Mouse (Mus musculus) hindbrain, embryonic 10.5 days (tissue): ENCODE measurements around the gene Tmprss6. TPM values are rescaled to one million over a fixed set of nuclear protein-coding genes. Genes with fewer than 3 reads are reported as not detected.

Experiments used
- DNase-seq: peaks from one replicate; pipeline ENCODE4 v3.0.0-alpha.2; 2017; ENCODE audit warnings: low spot score
- H3K27ac ChIP-seq: fragments of 300-500 bp; sonication (generic); 2 replicates; pipeline ENCODE4 v1.5.1; 2016; ENCODE audit warnings: mild to moderate bottlenecking, moderate library complexity
- H3K27me3 ChIP-seq: fragments of 300-500 bp; sonication (generic); 2 replicates; pipeline ENCODE4 v1.6.1; 2016; ENCODE audit warnings: mild to moderate bottlenecking; ENCODE audit not compliant: poor library complexity, insufficient read depth, severe bottlenecking
- H3K36me3 ChIP-seq: fragments of 300-500 bp; sonication (generic); 2 replicates; pipeline ENCODE4 v1.6.1; 2016; ENCODE audit warnings: mild to moderate bottlenecking, moderate library complexity
- H3K4me1 ChIP-seq: fragments of 300-500 bp; sonication (generic); replicated peaks from 2 replicates; pipeline ENCODE4 v1.6.1; 2016; ENCODE audit warnings: mild to moderate bottlenecking
- H3K4me3 ChIP-seq: fragments of 300-500 bp; sonication (generic); 2 replicates; pipeline ENCODE4 v1.5.1; 2016; ENCODE audit warnings: mild to moderate bottlenecking, moderate library complexity
- H3K9me3 ChIP-seq: fragments of 300-500 bp; sonication (generic); 2 replicates; pipeline ENCODE4 v1.6.1; 2016; ENCODE audit warnings: mild to moderate bottlenecking, moderate library complexity
- WGBS: fragments of 180-500 bp; shearing (Covaris S2); methylation state at CpG from one replicate; pipeline ENCODE4 v1.1.7; 2016; 5-methylcytosine and 5-hydroxymethylcytosine counted together
- polyA plus RNA-seq: library from polyadenylated mRNA; unstranded; fragments of >200 nt; fragmentation: Nextera tagmentation; extraction: Ambion mirVana; gene quantifications from 2 replicates; pipeline ENCODE4 v1.2.1, GENCODE M21; 2016

The Tmprss6 gene
- polyA plus RNA-seq, 1 experiment from 2014 or later = not detected

- no peaks in the 10 kb centered on the region for H3K36me3 ChIP-seq
- no peaks in the 10 kb centered on the region for H3K9me3 ChIP-seq
- no peak for DNase-seq
- no peak overlapping the region for H3K27ac ChIP-seq
- 90% methylated on average over 3 of the region's 3 CpGs for WGBS
- H3K4me1 ChIP-seq = peaks cover 30% of the 10 kb centered on the region
- H3K4me3 ChIP-seq = no peak overlapping the region
- no peaks in the 10 kb centered on the region for H3K27me3 ChIP-seq
Observed at GRCm38 (mm10) chr15:78452929-78453328, 15.5 kb downstream of the Tmprss6 start.

GRCm38 (mm10) chr15:78451201-78451600 is 17.2 kb downstream of the Tmprss6 start:
- Histone ChIP-seq H3K4me3 (no peak overlapping the region), H3K9me3 (no peaks in the 10 kb centered on the region), H3K36me3 (no peaks in the 10 kb centered on the region), H3K4me1 (peaks cover 41% of the 10 kb centered on the region), H3K27ac (no peak overlapping the region), H3K27me3 (no peaks in the 10 kb centered on the region)
- 87% methylated on average over 2 of the region's 2 CpGs for WGBS
- no peak for DNase-seq

- DNase-seq = no peak
- no peak overlapping the region for H3K27ac ChIP-seq
- WGBS = 90% methylated on average over 6 of the region's 6 CpGs
- peaks cover 38% of the 10 kb centered on the region for H3K4me1 ChIP-seq
- no peaks in the 10 kb centered on the region for H3K36me3 ChIP-seq
- no peaks in the 10 kb centered on the region for H3K9me3 ChIP-seq
- H3K4me3 ChIP-seq = no peak overlapping the region
- H3K27me3 ChIP-seq = no peaks in the 10 kb centered on the region
Observed at GRCm38 (mm10) chr15:78450419-78450768, 18.0 kb downstream of the Tmprss6 start.

GRCm38 (mm10) chr15:78449694-78450418 is 18.6 kb downstream of the Tmprss6 start:
- 46% methylated on average over 7 of the region's 7 CpGs for WGBS
- no peaks in the 10 kb centered on the region for H3K27me3 ChIP-seq
- H3K36me3 ChIP-seq = no peaks in the 10 kb centered on the region
- no peaks in the 10 kb centered on the region for H3K9me3 ChIP-seq
- H3K27ac ChIP-seq = peak overlapping the region; percentile 82
- H3K4me3 ChIP-seq = no peak overlapping the region
- no peak for DNase-seq
- peaks cover 38% of the 10 kb centered on the region for H3K4me1 ChIP-seq

GRCm38 (mm10) chr15:78449131-78449530 is 19.3 kb downstream of the Tmprss6 start:
- H3K27ac ChIP-seq = peak overlapping the region; percentile 82
- 66% methylated on average over 6 of the region's 6 CpGs for WGBS

GRCm38 (mm10) chr15:78447746-78448535 is 20.5 kb downstream of the Tmprss6 start:
- peak overlapping the region; percentile 43 for H3K4me3 ChIP-seq
- no peaks in the 10 kb centered on the region for H3K27me3 ChIP-seq
- WGBS = 2% methylated on average over 22 of the region's 22 CpGs
- no peaks in the 10 kb centered on the region for H3K36me3 ChIP-seq
- peak; percentile 94 for DNase-seq
- peak overlapping the region; percentile 82 for H3K27ac ChIP-seq
- peaks cover 47% of the 10 kb centered on the region for H3K4me1 ChIP-seq
- no peaks in the 10 kb centered on the region for H3K9me3 ChIP-seq

More at GRCm38 (mm10) chr15:78449131-78449530, 19.3 kb downstream of the Tmprss6 start:
- H3K4me1 ChIP-seq = peaks cover 38% of the 10 kb centered on the region
- no peak overlapping the region for H3K4me3 ChIP-seq
- H3K27me3 ChIP-seq = no peaks in the 10 kb centered on the region
- H3K36me3 ChIP-seq = no peaks in the 10 kb centered on the region
- H3K9me3 ChIP-seq = no peaks in the 10 kb centered on the region
- no peak for DNase-seq

- Histone ChIP-seq H3K27me3 (no peaks in the 10 kb centered on the region), H3K36me3 (no peaks in the 10 kb centered on the region), H3K27ac (peak overlapping the region; percentile 42), H3K9me3 (no peaks in the 10 kb centered on the region), H3K4me3 (no peak overlapping the region), H3K4me1 (peaks cover 46% of the 10 kb centered on the region)
- no peak for DNase-seq
- 57% methylated on average over 7 of the region's 7 CpGs for WGBS
Observed at GRCm38 (mm10) chr15:78447121-78447520, 21.3 kb downstream of the Tmprss6 start.

GRCm38 (mm10) chr15:78443857-78444256 is 24.6 kb downstream of the Tmprss6 start:
- 55% methylated on average over 6 of the region's 6 CpGs for WGBS

GRCm38 (mm10) chr15:78442231-78442630 is 26.2 kb downstream of the Tmprss6 start:
- no peak overlapping the region for H3K27ac ChIP-seq
- H3K36me3 ChIP-seq = peaks cover 6% of the 10 kb centered on the region; the same call in 1 of the 2 replicates
- WGBS = 84% methylated on average over 19 of the region's 19 CpGs
- peaks cover 17% of the 10 kb centered on the region for H3K27me3 ChIP-seq
- DNase-seq = no peak
- no peak overlapping the region for H3K4me3 ChIP-seq
- H3K9me3 ChIP-seq = no peaks in the 10 kb centered on the region
- H3K4me1 ChIP-seq = peaks cover 59% of the 10 kb centered on the region

More at GRCm38 (mm10) chr15:78443857-78444256, 24.6 kb downstream of the Tmprss6 start:
- peak overlapping the region; percentile 17; the same call in 1 of the 2 replicates for H3K27ac ChIP-seq
- H3K4me3 ChIP-seq = no peak overlapping the region
- no peak for DNase-seq
- H3K9me3 ChIP-seq = no peaks in the 10 kb centered on the region
- H3K36me3 ChIP-seq = no peaks in the 10 kb centered on the region
- H3K27me3 ChIP-seq = 0 out of 2 replicates have a peak, but pooled peaks cover under 1% of the 10 kb centered on the region
- H3K4me1 ChIP-seq = peaks cover 54% of the 10 kb centered on the region

- no peak for DNase-seq
- Histone ChIP-seq H3K36me3 (peaks cover 22% of the 10 kb centered on the region), H3K27me3 (peaks cover 26% of the 10 kb centered on the region), H3K9me3 (no peaks in the 10 kb centered on the region), H3K27ac (no peak overlapping the region), H3K4me3 (no peak overlapping the region), H3K4me1 (peaks cover 80% of the 10 kb centered on the region)
- WGBS = 67% methylated on average over 9 of the region's 9 CpGs
Observed at GRCm38 (mm10) chr15:78438973-78439372, 29.5 kb downstream of the Tmprss6 start.

GRCm38 (mm10) chr15:78438505-78438904 is 29.9 kb downstream of the Tmprss6 start:
- H3K4me3 ChIP-seq = no peak overlapping the region
- H3K4me1 ChIP-seq = peaks cover 80% of the 10 kb centered on the region

GRCm38 (mm10) chr15:78438018-78438394 is 30.4 kb downstream of the Tmprss6 start:
- WGBS = 35% methylated on average over 4 of the region's 4 CpGs
- Histone ChIP-seq H3K27me3 (peaks cover 26% of the 10 kb centered on the region), H3K9me3 (no peaks in the 10 kb centered on the region), H3K4me3 (no peak overlapping the region), H3K4me1 (peaks cover 83% of the 10 kb centered on the region), H3K36me3 (peaks cover 32% of the 10 kb centered on the region), H3K27ac (peak overlapping the region; percentile 87)
- no peak for DNase-seq

More at GRCm38 (mm10) chr15:78438505-78438904, 29.9 kb downstream of the Tmprss6 start:
- peaks cover 27% of the 10 kb centered on the region for H3K36me3 ChIP-seq
- 0 out of 2 replicates have a peak overlapping the region, but pooled peaks have one; percentile 87 for H3K27ac ChIP-seq
- 51% methylated on average over 8 of the region's 8 CpGs for WGBS
- DNase-seq = no peak
- H3K27me3 ChIP-seq = peaks cover 26% of the 10 kb centered on the region
- no peaks in the 10 kb centered on the region for H3K9me3 ChIP-seq
